Mouse (Mus musculus) spleen, embryonic (tissue): ENCODE measurements around the gene Eloa.

Source experiments
- CTCF ChIA-PET: fragments of 350-600 bp; sonication (Branson Sonifier 250); formaldehyde crosslinking; loops from one replicate; lab custom pipeline; 2022; lab: Charles Lee

Gene Eloa

DNA sequence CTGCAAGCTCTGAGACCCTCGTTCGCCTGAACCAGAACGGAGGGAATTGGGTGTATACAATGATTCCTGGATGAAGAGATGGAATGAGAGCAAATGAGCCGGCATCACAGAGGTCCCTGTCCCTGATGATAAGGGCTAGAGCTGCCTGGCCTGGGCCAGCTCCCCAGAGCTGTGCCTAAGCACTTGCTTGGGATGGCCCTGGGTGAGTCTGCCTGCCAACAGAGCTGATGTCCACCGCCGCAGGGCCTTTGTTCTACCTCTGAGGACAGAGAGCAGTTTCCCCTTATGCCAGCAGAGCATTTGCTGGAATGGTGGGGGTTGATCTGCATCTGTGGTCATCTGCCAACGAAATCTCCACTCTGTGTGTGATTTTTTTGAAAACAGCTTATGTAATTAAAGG is 59.4 kb downstream of the Eloa start:
- CTCF ChIA-PET: interaction anchor here (0.6 kb wide), 1 partner anchor 43 kb away, joined by 3 read pairs; no protein-coding TSS in a partner anchor

DNA sequence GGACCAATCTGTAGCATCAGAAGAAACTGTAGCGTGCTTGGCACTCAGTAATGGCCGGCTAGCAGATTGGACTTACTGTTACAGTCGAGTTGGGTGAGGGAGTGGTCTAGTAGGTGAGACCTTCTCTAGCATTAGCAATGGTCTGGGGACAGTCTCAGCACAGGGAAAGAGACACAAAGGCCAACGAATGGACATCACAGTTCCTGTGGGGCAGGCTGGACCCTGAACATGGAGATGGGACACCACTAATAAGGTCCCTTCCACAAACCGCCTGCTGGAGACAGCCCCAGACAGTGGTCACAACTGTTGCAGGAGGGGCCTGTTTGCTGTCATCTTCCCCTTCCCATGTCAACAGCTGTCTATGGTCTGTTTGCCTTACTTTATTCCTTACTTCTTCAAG is 59.9 kb downstream of the Eloa start:
- CTCF ChIA-PET: interaction anchor here (0.6 to 1.5 kb wide), 2 partner anchors 15 to 42 kb away, joined by 3 read pairs; partner anchors contain the start of gene Hmgcl

- CTCF ChIA-PET: interaction anchor here (0.5 to 1.9 kb wide), 6 partner anchors 14 to 138 kb away, joined by 3 to 12 read pairs (median 3); partner anchors contain the start of gene Hmgcl
Measured at GRCm38 (mm10) chr4:135960717-135961116, 60.8 kb downstream of the Eloa start.

GRCm38 (mm10) chr4:135958354-135958753 is 63.2 kb downstream of the Eloa start:
- CTCF ChIA-PET: no interaction called here

DNA sequence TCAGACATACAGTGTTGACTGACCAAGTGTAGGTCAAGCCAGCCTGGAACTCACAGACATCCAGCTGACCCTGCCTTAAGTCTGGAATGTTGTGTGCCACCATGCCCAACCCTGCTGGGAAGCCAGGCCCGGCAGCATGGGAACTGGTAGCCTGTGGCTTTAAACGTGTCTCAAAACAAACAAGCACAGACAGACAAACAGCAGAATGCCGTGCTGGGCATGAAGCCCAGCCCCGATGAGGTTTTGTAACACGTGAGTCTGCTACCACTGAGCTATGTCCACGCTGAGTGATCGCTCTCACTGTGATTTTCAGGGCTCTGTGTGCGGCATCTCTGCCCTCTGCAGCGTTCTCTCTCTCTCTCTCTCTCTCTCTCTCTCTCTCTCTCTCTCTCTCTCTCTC is 65.7 kb downstream of the Eloa start:
- CTCF ChIA-PET: interaction anchor here (1.0 kb wide), 1 partner anchor 9 kb away, joined by 4 read pairs; no protein-coding TSS in a partner anchor

GRCm38 (mm10) chr4:135954241-135954640 is 67.3 kb downstream of the Eloa start:
- CTCF ChIA-PET: no interaction called here
